Mouse (Mus musculus): ENCODE results near the gene Fanca. TPM values are rescaled to one million over a fixed set of nuclear protein-coding genes. Genes with fewer than 3 reads are reported as not detected.
A peak's percentile ranks its signal among the peaks of the same experiment; 100 is the strongest.

Fanca gene
- polyA plus RNA-seq, 1 experiment from 2014 or later = 29.8 TPM

DNA sequence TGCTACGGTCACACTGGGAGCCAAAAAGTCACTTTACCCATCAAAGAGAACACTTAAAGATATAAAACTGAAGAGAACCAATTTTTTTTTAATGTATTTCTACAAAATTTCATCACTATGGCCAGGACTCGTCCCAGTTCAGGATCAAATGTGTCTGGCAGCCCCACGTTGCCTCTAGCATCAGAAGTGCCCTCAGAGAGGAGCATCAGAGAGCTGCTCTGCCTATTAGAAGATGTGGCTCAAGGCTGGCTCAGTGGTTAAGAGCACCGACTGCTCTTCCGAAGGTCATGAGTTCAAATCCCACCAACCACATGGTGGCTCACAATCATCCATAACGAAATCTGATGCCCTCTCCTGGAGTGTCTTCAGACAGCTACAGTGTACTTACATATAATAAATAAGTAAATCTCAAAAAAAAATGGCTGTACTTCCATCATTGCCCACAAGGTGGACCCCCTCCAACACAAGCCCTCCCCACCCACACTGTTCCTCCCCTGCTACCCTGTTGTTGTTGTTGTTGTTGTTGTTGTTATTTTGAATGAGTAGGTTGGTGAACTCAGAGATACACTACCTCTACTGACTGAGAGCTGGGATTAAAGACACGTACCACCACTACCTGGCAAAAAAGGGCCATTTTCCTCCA is 1.3 kb upstream of the Fanca start:
- H3K27ac ChIP-seq (ENCODE audit: low read depth) = no peak overlapping the region
- no peak overlapping the region for H3K4me2 ChIP-seq (ENCODE audit: low read length)
- no peaks in the 10 kb centered on the region for H3K36me3 ChIP-seq (ENCODE audit: control insufficient read depth, insufficient read depth, low read length)
- H3K4me1 ChIP-seq (replicated peaks; ENCODE audit: control insufficient read depth, insufficient read depth, low read length) = peaks cover 4% of the 10 kb centered on the region; the same call in 1 of the 2 replicates
- WGBS = 29% methylated on average over 7 of the region's 7 CpGs
- ATAC-seq (replicated peaks; ENCODE audit: low FRiP score, low TSS enrichment, low read depth) = no peak
- H3K27me3 ChIP-seq (replicated peaks; ENCODE audit: control insufficient read depth, insufficient read depth, low read length) = no peaks in the 10 kb centered on the region
- no peaks in the 10 kb centered on the region for H3K9me3 ChIP-seq (ENCODE audit: control insufficient read depth, low read length)
- H3K9ac ChIP-seq (ENCODE audit: low read length) = no peak overlapping the region
- H3K4me3 ChIP-seq (ENCODE audit: low read depth, low read length) = no peak overlapping the region
- DNase-seq (ENCODE audit: low spot score) = peak; percentile 65

- WGBS = 6% methylated on average over 18 of the region's 21 CpGs
- H3K36me3 ChIP-seq (ENCODE audit: control insufficient read depth, insufficient read depth, low read length) = no peaks in the 10 kb centered on the region
- H3K4me2 ChIP-seq (ENCODE audit: low read length) = peak overlapping the region; percentile 88
- ATAC-seq (replicated peaks; ENCODE audit: low FRiP score, low TSS enrichment, low read depth) (peak; percentile 79), DNase-seq (ENCODE audit: low spot score) (no peak)
- H3K4me3 ChIP-seq (ENCODE audit: low read depth, low read length) = peak overlapping the region; percentile 48
- H3K27me3 ChIP-seq (replicated peaks; ENCODE audit: control insufficient read depth, insufficient read depth, low read length) = no peaks in the 10 kb centered on the region
- no peak overlapping the region for H3K27ac ChIP-seq (ENCODE audit: low read depth)
- no peaks in the 10 kb centered on the region for H3K9me3 ChIP-seq (ENCODE audit: control insufficient read depth, low read length)
- H3K9ac ChIP-seq (ENCODE audit: low read length) = peak overlapping the region; percentile 67
- peaks cover 4% of the 10 kb centered on the region; the same call in 1 of the 2 replicates for H3K4me1 ChIP-seq (replicated peaks; ENCODE audit: control insufficient read depth, insufficient read depth, low read length)
These were observed 452 bp downstream of the Fanca start for GRCm38 (mm10) chr8:123317781-123318466.

- 76% methylated on average over 4 of the region's 4 CpGs for WGBS
- DNase-seq (ENCODE audit: low spot score) = no peak
- H3K4me1 ChIP-seq (replicated peaks; ENCODE audit: control insufficient read depth, insufficient read depth, low read length) = no peaks in the 10 kb centered on the region
- no peaks in the 10 kb centered on the region for H3K27me3 ChIP-seq (replicated peaks; ENCODE audit: control insufficient read depth, insufficient read depth, low read length)
- H3K4me2 ChIP-seq (ENCODE audit: low read length) = no peak overlapping the region
- no peak overlapping the region for H3K4me3 ChIP-seq (ENCODE audit: low read depth, low read length)
- H3K9me3 ChIP-seq (ENCODE audit: control insufficient read depth, low read length) = no peaks in the 10 kb centered on the region
- H3K27ac ChIP-seq (ENCODE audit: low read depth) = no peak overlapping the region
- H3K36me3 ChIP-seq (ENCODE audit: control insufficient read depth, insufficient read depth, low read length) = peaks cover 24% of the 10 kb centered on the region; the same call in 1 of the 2 replicates
- ATAC-seq (replicated peaks; ENCODE audit: low FRiP score, low TSS enrichment, low read depth) = no peak
- H3K9ac ChIP-seq (ENCODE audit: low read length) = no peak overlapping the region
These were observed 9.6 kb downstream of the Fanca start for GRCm38 (mm10) chr8:123308738-123309137.

DNA sequence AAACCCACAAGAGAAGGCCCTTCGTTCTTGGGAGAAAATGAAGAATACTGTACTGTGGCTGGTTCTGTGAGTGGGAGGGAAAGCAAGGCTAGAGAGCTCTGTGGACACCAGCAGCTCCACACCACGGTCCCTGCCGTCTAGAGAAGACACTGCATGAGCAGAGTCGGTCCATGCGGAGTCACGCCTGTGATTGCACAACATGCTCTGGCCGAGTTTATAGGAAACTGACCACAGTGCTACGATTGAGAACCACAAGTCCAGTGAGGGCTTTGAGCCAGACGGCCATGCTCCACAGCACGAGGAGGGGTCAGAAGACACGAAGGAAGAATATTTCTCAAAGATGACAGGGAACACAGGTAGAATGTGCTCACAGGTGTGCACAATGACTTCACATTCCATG is 20.1 kb downstream of the Fanca start:
- ATAC-seq (replicated peaks; ENCODE audit: low FRiP score, low TSS enrichment, low read depth) (no peak), DNase-seq (ENCODE audit: low spot score) (no peak)
- WGBS = 93% methylated on average over 11 of the region's 11 CpGs
- no peak overlapping the region for H3K4me2 ChIP-seq (ENCODE audit: low read length)
- no peaks in the 10 kb centered on the region for H3K27me3 ChIP-seq (replicated peaks; ENCODE audit: control insufficient read depth, insufficient read depth, low read length)
- no peaks in the 10 kb centered on the region for H3K4me1 ChIP-seq (replicated peaks; ENCODE audit: control insufficient read depth, insufficient read depth, low read length)
- H3K9me3 ChIP-seq (ENCODE audit: control insufficient read depth, low read length) = no peaks in the 10 kb centered on the region
- H3K9ac ChIP-seq (ENCODE audit: low read length) = no peak overlapping the region
- no peak overlapping the region for H3K27ac ChIP-seq (ENCODE audit: low read depth)
- peaks cover 19% of the 10 kb centered on the region; the same call in 1 of the 2 replicates for H3K36me3 ChIP-seq (ENCODE audit: control insufficient read depth, insufficient read depth, low read length)
- no peak overlapping the region for H3K4me3 ChIP-seq (ENCODE audit: low read depth, low read length)

GRCm38 (mm10) chr8:123292785-123293184 is 25.6 kb downstream of the Fanca start:
- 88% methylated on average over 2 of the region's 2 CpGs for whole genome bisulfite sequencing
- no peak for DNase-seq (ENCODE audit: low spot score)
- peaks cover 27% of the 10 kb centered on the region for H3K36me3 ChIP-seq (ENCODE audit: control insufficient read depth, insufficient read depth, low read length)

GRCm38 (mm10) chr8:123292281-123292680 is 26.1 kb downstream of the Fanca start:
- ATAC-seq (replicated peaks; ENCODE audit: low FRiP score, low TSS enrichment, low read depth) = no peak
- no peak overlapping the region for H3K9ac ChIP-seq (ENCODE audit: low read length)
- 85% methylated on average over 3 of the region's 3 CpGs for WGBS

More at GRCm38 (mm10) chr8:123292785-123293184, 25.6 kb downstream of the Fanca start:
- Histone ChIP-seq H3K4me1 (replicated peaks; ENCODE audit: control insufficient read depth, insufficient read depth, low read length) (no peaks in the 10 kb centered on the region), H3K4me2 (ENCODE audit: low read length) (no peak overlapping the region), H3K4me3 (ENCODE audit: low read depth, low read length) (no peak overlapping the region), H3K9ac (ENCODE audit: low read length) (no peak overlapping the region), H3K27ac (ENCODE audit: low read depth) (no peak overlapping the region), H3K9me3 (ENCODE audit: control insufficient read depth, low read length) (no peaks in the 10 kb centered on the region), H3K27me3 (replicated peaks; ENCODE audit: control insufficient read depth, insufficient read depth, low read length) (no peaks in the 10 kb centered on the region)
- no peak for ATAC-seq (replicated peaks; ENCODE audit: low FRiP score, low TSS enrichment, low read depth)

GRCm38 (mm10) chr8:123291716-123292115 is 26.7 kb downstream of the Fanca start:
- no peaks in the 10 kb centered on the region for H3K4me1 ChIP-seq (replicated peaks; ENCODE audit: control insufficient read depth, insufficient read depth, low read length)
- no peak overlapping the region for H3K9ac ChIP-seq (ENCODE audit: low read length)
- ATAC-seq (replicated peaks; ENCODE audit: low FRiP score, low TSS enrichment, low read depth) (no peak), DNase-seq (ENCODE audit: low spot score) (no peak)
- no peak overlapping the region for H3K4me3 ChIP-seq (ENCODE audit: low read depth, low read length)
- H3K4me2 ChIP-seq (ENCODE audit: low read length) = no peak overlapping the region
- H3K9me3 ChIP-seq (ENCODE audit: control insufficient read depth, low read length) = no peaks in the 10 kb centered on the region
- H3K36me3 ChIP-seq (ENCODE audit: control insufficient read depth, insufficient read depth, low read length) = peaks cover 31% of the 10 kb centered on the region
- H3K27me3 ChIP-seq (replicated peaks; ENCODE audit: control insufficient read depth, insufficient read depth, low read length) = no peaks in the 10 kb centered on the region
- 85% methylated on average over 8 of the region's 8 CpGs for WGBS
- no peak overlapping the region for H3K27ac ChIP-seq (ENCODE audit: low read depth)

More at GRCm38 (mm10) chr8:123292281-123292680, 26.1 kb downstream of the Fanca start:
- H3K36me3 ChIP-seq (ENCODE audit: control insufficient read depth, insufficient read depth, low read length) = peaks cover 31% of the 10 kb centered on the region
- H3K9me3 ChIP-seq (ENCODE audit: control insufficient read depth, low read length) = no peaks in the 10 kb centered on the region
- H3K4me3 ChIP-seq (ENCODE audit: low read depth, low read length) = no peak overlapping the region
- H3K27me3 ChIP-seq (replicated peaks; ENCODE audit: control insufficient read depth, insufficient read depth, low read length) = no peaks in the 10 kb centered on the region
- no peak overlapping the region for H3K27ac ChIP-seq (ENCODE audit: low read depth)
- no peak for DNase-seq (ENCODE audit: low spot score)
- no peaks in the 10 kb centered on the region for H3K4me1 ChIP-seq (replicated peaks; ENCODE audit: control insufficient read depth, insufficient read depth, low read length)
- no peak overlapping the region for H3K4me2 ChIP-seq (ENCODE audit: low read length)

GRCm38 (mm10) chr8:123290679-123291078 is 27.7 kb downstream of the Fanca start:
- Histone ChIP-seq H3K4me2 (ENCODE audit: low read length) (no peak overlapping the region), H3K4me3 (ENCODE audit: low read depth, low read length) (no peak overlapping the region), H3K4me1 (replicated peaks; ENCODE audit: control insufficient read depth, insufficient read depth, low read length) (no peaks in the 10 kb centered on the region), H3K27ac (ENCODE audit: low read depth) (no peak overlapping the region), H3K36me3 (ENCODE audit: control insufficient read depth, insufficient read depth, low read length) (peaks cover 31% of the 10 kb centered on the region), H3K27me3 (replicated peaks; ENCODE audit: control insufficient read depth, insufficient read depth, low read length) (no peaks in the 10 kb centered on the region), H3K9ac (ENCODE audit: low read length) (no peak overlapping the region), H3K9me3 (ENCODE audit: control insufficient read depth, low read length) (no peaks in the 10 kb centered on the region)
- no peak for DNase-seq (ENCODE audit: low spot score)
- 95% methylated on average over 8 of the region's 8 CpGs for WGBS
- ATAC-seq (replicated peaks; ENCODE audit: low FRiP score, low TSS enrichment, low read depth) = no peak

All from intestine, embryonic 14.5 days (tissue).